Mouse (Mus musculus) cortical plate, adult 2 months (tissue): Measurements from ENCODE around the gene Scn8a. TPM values are rescaled to one million over a fixed set of nuclear protein-coding genes. Genes with fewer than 3 reads are reported as not detected.
A peak's percentile ranks its signal among the peaks of the same experiment; 100 is the strongest.

Source experiments
- H3K27ac ChIP-seq: fragments of 200-500 bp; 2 replicates; pipeline ENCODE4 v1.5.1; 2012; ENCODE audit warnings: low read length, control low read depth, inconsistent platforms; ENCODE audit not compliant: insufficient read depth
- H3K4me1 ChIP-seq: fragments of 200-500 bp; 2 replicates; pipeline ENCODE4 v1.6.1; 2011; ENCODE audit warnings: low read length; ENCODE audit not compliant: control insufficient read depth, insufficient read depth
- H3K4me3 ChIP-seq: fragments of 200-500 bp; 2 replicates; pipeline ENCODE4 v1.5.1; 2011; ENCODE audit warnings: mild to moderate bottlenecking, low read length, control low read depth; ENCODE audit not compliant: insufficient read depth
- CTCF ChIP-seq: fragments of 200-500 bp; IDR thresholded peaks from 2 replicates; pipeline ENCODE4 v1.5.1; 2011; ENCODE audit warnings: mild to moderate bottlenecking, control low read depth, low read length; ENCODE audit not compliant: insufficient read depth; ENCODE audit errors: extremely low read depth
- POLR2A ChIP-seq: fragments of 200-500 bp; IDR thresholded peaks from 2 replicates; pipeline ENCODE4 v1.6.1; 2011; ENCODE audit warnings: mild to moderate bottlenecking, low read length, control low read depth; ENCODE audit not compliant: insufficient read depth; ENCODE audit errors: extremely low read depth
- polyA plus RNA-seq: library from polyadenylated mRNA; depleted of rRNA; stranded (reverse); fragments of >200 nt; gene quantifications from 2 replicates; pipeline ENCODE4 v1.2.3, GENCODE M21; 2012

Scn8a gene
- polyA plus RNA-seq, 1 experiment: 111 TPM

DNA sequence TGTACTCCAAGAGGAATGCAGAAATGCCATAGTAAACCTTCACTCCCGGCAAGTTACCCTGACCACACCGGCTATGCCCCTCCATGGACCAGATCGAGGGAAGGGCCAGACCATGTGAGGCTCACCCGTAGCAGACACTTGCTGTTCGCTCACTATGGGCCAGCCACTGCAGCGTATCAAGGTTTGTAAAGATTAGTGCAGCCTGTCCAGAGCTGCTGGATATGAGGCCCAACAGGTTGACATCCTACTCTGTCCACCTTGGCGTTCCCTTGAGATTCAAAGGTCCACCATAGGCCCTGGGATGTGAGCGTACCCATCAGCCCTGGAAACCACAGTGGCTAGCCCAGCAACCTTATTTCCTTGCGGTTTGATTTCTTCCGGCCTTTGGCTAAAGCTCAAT, 184.9 kb downstream of the Scn8a start:
- Histone ChIP-seq H3K4me1 (no peaks in the 10 kb centered on the region), H3K4me3 (no peak overlapping the region), H3K27ac (no peak overlapping the region)
- no peak for TF ChIP-seq POLR2A
- no peak for TF ChIP-seq CTCF

DNA sequence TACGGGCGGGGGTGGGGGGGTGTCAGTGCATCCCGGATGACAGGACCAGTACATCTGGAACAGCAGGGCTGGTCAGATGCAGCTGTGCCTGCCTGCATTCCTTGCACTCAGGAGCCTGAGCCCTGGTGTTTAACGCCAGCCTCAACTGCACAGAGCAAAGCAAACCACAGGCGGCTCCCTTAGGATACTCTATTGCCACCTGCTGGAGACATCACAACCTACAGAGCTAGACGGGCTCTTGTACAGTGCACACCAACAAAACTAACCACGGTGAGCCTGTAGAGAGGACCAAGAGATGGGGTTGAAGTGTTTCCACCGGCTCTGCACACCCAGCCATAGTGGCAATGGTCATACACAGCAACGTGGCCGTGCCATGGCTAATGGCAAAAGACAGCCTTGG, 186.6 kb downstream of the Scn8a start:
- Histone ChIP-seq H3K4me1 (no peaks in the 10 kb centered on the region), H3K4me3 (no peak overlapping the region), H3K27ac (no peak overlapping the region)
- TF ChIP-seq CTCF (peak; percentile 65), POLR2A (no peak)

DNA sequence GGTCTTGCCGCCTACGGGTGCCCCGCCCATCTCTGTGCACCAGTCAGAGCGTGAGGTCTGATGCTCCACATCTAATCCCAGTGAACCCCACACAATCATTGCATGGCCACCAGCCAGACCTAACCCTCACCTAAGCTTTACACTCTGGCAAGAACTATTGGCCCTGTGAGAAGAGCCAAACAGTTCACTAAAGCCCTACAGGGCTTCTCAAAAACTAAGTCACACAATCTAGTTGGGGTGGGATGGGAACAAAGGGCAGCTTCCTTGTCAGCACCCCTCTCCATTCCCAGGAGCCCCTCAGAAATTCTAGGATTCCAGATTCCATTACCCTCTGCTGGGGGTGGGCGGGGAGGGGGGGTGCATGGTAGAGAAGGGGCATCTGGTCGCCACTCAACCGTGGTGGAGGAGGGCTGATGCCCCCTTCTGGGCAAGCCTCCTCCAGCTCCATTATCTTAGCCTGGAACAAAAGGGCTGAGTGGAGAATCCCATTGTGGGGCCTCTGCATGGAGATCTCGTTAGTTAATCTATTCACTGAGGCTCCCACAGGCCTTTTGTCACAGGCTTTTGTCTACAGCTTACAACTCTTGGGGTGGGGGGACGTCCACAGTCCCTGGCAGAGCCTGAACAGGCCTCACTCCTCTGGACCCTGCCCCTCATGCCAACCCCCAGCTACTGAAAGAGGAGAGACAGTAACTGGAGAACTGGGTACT, 190.1 kb downstream of the Scn8a start:
- no peak for TF ChIP-seq POLR2A
- TF ChIP-seq CTCF: no peak
- H3K27ac ChIP-seq: no peak overlapping the region
- no peaks in the 10 kb centered on the region for H3K4me1 ChIP-seq
- H3K4me3 ChIP-seq: no peak overlapping the region

DNA sequence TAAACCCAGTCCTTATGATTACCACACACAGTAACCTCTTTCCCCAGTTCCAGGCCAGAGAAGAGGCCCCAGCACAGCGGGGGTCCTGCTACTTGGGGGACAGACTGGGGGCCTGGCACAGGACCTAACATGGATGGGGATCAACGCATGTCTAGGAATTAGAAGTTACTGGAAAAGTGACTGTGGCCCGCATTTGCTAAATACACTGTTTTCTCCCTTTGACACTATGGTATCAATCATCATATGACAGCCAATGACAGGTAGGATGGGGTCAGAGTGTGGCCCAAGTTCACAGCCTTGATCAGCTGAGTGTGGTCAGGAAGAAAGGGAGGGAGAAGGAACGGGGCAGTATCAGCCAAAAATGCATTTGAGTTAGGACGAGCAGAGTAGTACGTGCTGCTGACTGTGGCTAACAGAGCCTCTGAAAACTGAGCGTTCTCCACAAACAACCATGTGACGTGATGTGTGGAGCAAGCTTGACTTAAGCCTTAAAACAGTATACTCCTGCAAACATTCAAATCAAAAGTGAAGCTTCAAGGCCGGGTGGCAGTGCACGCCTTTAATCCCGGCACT, 190.7 kb downstream of the Scn8a start:
- Histone ChIP-seq H3K4me1 (no peaks in the 10 kb centered on the region), H3K4me3 (no peak overlapping the region), H3K27ac (no peak overlapping the region)
- TF ChIP-seq POLR2A: no peak
- no peak for TF ChIP-seq CTCF

DNA sequence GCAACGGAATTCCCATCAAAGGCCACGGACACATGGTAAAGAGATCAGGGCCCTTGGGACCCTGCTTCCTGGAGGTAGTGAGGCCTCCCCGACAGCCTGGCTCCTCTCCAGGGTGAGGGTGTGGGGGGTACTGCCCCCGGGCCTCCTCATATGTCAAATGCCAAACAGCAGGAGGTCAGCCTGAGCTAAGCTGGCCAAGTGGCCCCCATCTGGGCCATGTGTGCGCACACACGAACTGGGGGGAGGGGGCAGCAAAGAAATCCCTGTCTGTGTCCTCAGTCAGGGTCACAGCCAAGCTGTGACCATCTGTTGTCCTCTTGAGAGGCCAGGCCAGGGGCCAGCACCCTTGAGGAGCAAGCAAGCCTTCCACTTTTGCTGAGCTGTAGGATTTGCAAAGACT, 195.4 kb downstream of the Scn8a start:
- TF ChIP-seq POLR2A (no peak), CTCF (no peak)
- H3K4me3 ChIP-seq: no peak overlapping the region
- no peak overlapping the region for H3K27ac ChIP-seq
- no peaks in the 10 kb centered on the region for H3K4me1 ChIP-seq

DNA sequence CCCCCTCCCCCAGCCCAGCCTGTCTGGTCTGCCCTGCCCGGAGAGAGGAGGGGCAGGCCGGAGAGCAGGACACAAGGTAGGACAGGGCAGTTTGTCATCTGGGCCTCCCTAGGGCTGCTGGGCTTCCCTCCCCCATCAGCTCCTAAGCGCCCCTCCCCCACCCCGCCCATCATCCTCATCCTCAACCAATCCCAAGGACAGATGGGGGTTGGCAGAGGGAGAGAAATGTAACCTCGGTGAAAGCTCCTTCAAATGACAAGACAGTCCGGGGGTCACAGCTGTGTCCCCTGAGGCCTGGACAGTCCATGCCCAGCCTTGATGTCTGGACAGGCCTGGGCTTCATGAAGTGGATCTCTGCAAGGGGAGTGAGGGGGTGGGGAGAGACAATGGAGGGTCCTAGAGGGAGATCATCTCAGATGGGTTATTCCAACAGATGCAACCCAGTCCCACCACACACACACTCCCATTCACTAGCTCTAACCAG, 196.7 kb downstream of the Scn8a start:
- H3K27ac ChIP-seq: no peak overlapping the region
- no peak for TF ChIP-seq POLR2A
- TF ChIP-seq CTCF: no peak
- H3K4me1 ChIP-seq: no peaks in the 10 kb centered on the region
- no peak overlapping the region for H3K4me3 ChIP-seq

DNA sequence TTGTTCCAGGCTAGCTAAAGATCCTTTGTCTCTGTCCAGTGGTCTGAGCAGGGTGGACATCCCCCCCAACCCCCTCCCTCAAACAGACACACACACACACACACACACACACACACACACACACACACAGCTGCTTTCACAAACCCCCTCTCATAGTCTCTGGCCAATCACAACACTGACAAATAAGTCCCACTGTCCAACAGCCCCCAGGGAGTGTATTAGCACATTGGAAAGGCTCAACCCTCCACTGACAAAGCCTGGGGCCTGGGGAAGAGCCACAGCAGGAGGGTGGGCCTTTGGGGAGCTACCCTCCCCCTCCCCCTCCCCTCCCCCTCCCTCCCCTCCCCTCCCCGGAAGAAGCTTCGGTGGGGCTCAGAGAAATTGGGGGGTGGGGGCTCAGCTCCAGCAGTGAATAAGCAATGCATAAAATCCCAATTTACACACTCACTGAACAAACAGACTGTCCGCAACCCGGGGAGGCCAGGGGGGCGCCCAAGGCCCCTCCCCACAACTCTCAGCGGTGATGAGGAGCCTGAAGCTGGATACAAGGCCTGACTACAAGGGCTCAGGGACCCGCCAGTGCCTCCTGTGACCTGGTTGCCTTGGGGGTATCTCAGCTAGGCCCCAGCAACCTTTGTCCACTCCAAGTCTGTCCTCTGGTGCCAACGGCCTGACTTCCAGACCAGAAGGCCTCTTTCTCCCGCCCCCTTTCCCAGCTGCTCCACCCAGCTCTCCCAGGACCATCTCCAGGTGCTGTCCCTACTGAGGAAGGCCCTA, 197.4 kb downstream of the Scn8a start:
- H3K27ac ChIP-seq: no peak overlapping the region
- no peaks in the 10 kb centered on the region for H3K4me1 ChIP-seq
- TF ChIP-seq POLR2A (no peak), CTCF (no peak)
- no peak overlapping the region for H3K4me3 ChIP-seq

DNA sequence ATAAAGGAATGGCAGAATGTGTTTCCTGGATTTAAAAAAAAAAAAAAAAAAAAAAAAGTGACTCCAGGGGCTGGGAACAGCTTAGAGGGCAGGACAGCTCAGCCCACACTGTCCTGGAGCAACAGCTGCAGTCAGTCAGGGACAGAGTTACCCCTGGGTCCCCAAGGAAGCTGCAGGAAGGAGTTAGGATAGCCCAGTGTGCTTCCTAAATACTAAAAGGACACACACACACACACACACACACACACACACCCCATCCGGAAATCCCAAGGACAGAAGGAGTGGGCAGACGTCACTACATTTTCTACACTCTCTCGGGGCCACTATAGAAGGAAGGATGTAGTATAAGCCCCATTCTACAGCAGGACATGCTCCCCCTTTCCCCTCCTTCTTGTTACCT, 198.4 kb downstream of the Scn8a start:
- TF ChIP-seq CTCF (no peak), POLR2A (no peak)

DNA sequence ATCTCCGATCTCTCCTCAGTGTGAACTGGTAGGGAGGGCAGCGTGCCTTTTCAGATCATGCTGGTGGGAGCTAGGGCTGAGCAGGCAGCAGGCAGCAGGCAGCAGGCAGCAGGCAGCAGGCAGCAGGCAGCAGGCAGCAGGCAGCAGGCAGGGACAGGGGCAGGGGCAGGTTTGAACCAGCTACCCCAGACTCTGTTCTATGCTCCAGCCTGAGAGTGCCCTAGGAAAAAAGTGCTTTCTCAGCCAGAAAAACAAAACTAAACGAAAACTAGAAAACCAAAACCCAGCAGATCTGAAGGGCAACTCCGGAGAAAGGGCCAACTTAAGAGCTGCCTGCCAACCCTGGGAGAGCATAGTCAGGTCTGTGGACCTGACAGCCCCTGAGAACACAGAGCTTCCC, 199.0 kb downstream of the Scn8a start:
- H3K4me3 ChIP-seq: no peak overlapping the region
- H3K4me1 ChIP-seq: no peaks in the 10 kb centered on the region
- TF ChIP-seq POLR2A (no peak), CTCF (no peak)
- no peak overlapping the region for H3K27ac ChIP-seq

More for the DNA sequence above, 198.4 kb downstream of the Scn8a start:
- no peaks in the 10 kb centered on the region for H3K4me1 ChIP-seq
- H3K4me3 ChIP-seq: no peak overlapping the region
- no peak overlapping the region for H3K27ac ChIP-seq

DNA sequence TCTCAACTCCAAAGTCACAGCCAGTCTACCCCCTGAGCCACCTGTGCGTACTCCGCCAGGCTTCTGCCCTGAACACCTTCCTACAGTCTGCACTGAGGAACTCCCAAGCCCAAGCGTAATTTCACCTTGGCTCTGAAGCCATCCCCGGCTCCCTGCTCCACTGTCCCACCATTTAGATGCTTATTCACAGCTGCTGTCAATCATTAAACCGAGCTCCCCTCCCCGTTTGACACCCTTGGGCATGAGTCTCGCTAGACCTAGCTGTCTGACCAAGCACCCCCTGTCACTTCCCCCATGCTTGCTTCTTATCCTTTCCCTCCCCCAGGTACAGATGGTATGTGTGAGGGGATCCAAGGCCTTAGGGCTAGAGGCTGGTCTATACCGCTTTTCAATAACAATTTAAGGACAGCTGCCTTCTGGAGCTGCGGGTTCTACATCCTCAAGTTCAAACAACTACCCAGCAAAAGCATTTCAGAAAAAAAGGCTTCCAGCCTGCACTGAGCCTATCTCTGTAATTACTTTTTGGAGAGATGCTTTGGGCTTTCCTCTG, 200.1 kb downstream of the Scn8a start:
- no peak overlapping the region for H3K4me3 ChIP-seq
- no peaks in the 10 kb centered on the region for H3K4me1 ChIP-seq
- TF ChIP-seq CTCF: no peak
- no peak for TF ChIP-seq POLR2A
- no peak overlapping the region for H3K27ac ChIP-seq
